Mouse (Mus musculus): ENCODE measurements at regions not wholly inside any gene's neighbourhood (a gene's known extent, or its start where the extent isn't known, plus 50 kb on each side); places are given as distances from the start of the nearest gene placed in this dataset.
A peak's percentile ranks its signal among the peaks of the same experiment; 100 is the strongest.

- no peak overlapping the region for H3K4me3 ChIP-seq (ENCODE audit: low read depth, low read length)
- H3K27ac ChIP-seq (ENCODE audit: low read length) = no peak overlapping the region
- H3K4me2 ChIP-seq (replicated peaks; ENCODE audit: low read depth, low read length) = no peak overlapping the region
- no peaks in the 10 kb centered on the region for H3K27me3 ChIP-seq (ENCODE audit: control insufficient read depth, insufficient read depth, low read length)
- H3K36me3 ChIP-seq (ENCODE audit: control insufficient read depth, insufficient read depth, low read length) = no peaks in the 10 kb centered on the region
- no peak for ATAC-seq (ENCODE audit: insufficient number of reproducible peaks, insufficient read depth, low FRiP score, low read depth)
- WGBS = 86% methylated on average over 11 of the region's 11 CpGs
- H3K9me3 ChIP-seq (ENCODE audit: control insufficient read depth, low read depth, low read length) = no peaks in the 10 kb centered on the region
- H3K4me1 ChIP-seq (ENCODE audit: control insufficient read depth, insufficient read depth, low read length) = no peaks in the 10 kb centered on the region
- no peak overlapping the region for H3K9ac ChIP-seq (replicated peaks; ENCODE audit: low read depth, low read length)
These were observed 61.8 kb upstream of the Dync1i1 start for GRCm38 (mm10) chr6:5663433-5664175.

GRCm38 (mm10) chr6:5645150-5645732, 80.2 kb upstream of the Dync1i1 start:
- Histone ChIP-seq H3K4me1 (ENCODE audit: control insufficient read depth, insufficient read depth, low read length) (no peaks in the 10 kb centered on the region), H3K9me3 (ENCODE audit: control insufficient read depth, low read depth, low read length) (no peaks in the 10 kb centered on the region), H3K27ac (ENCODE audit: low read length) (no peak overlapping the region), H3K27me3 (ENCODE audit: control insufficient read depth, insufficient read depth, low read length) (no peaks in the 10 kb centered on the region), H3K36me3 (ENCODE audit: control insufficient read depth, insufficient read depth, low read length) (no peaks in the 10 kb centered on the region), H3K4me3 (ENCODE audit: low read depth, low read length) (no peak overlapping the region), H3K9ac (replicated peaks; ENCODE audit: low read depth, low read length) (no peak overlapping the region), H3K4me2 (replicated peaks; ENCODE audit: low read depth, low read length) (no peak overlapping the region)
- 24% methylated on average over 9 of the region's 9 CpGs for WGBS
- ATAC-seq (ENCODE audit: insufficient number of reproducible peaks, insufficient read depth, low FRiP score, low read depth) = no peak

DNA sequence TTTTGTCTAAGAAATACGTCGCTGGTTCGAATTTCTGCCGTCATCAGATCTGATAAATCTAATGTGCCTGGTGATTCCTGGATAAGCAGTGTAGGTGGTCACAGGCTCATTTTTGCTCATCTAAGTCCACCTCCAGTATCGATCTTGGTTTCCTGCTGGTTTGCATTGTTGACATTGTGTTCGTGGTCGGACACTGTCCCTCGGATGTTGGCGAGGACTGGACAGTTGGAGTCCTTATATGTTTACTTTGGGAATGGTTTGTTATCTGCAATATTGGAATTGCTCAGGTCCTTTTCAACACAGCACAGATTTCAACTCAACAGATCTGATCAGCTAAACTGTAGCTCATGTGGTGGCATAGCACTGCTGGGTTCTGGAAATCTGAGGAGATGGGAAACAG, 91.2 kb upstream of the Dync1i1 start:
- no peak overlapping the region for H3K4me2 ChIP-seq (replicated peaks; ENCODE audit: low read depth, low read length)
- H3K36me3 ChIP-seq (ENCODE audit: control insufficient read depth, insufficient read depth, low read length) = no peaks in the 10 kb centered on the region
- H3K27me3 ChIP-seq (ENCODE audit: control insufficient read depth, insufficient read depth, low read length) = no peaks in the 10 kb centered on the region
- no peak overlapping the region for H3K4me3 ChIP-seq (ENCODE audit: low read depth, low read length)
- H3K4me1 ChIP-seq (ENCODE audit: control insufficient read depth, insufficient read depth, low read length) = no peaks in the 10 kb centered on the region
- no peak overlapping the region for H3K27ac ChIP-seq (ENCODE audit: low read length)
- H3K9me3 ChIP-seq (ENCODE audit: control insufficient read depth, low read depth, low read length) = no peaks in the 10 kb centered on the region
- no peak for ATAC-seq (ENCODE audit: insufficient number of reproducible peaks, insufficient read depth, low FRiP score, low read depth)
- 88% methylated on average over 9 of the region's 9 CpGs for WGBS
- no peak overlapping the region for H3K9ac ChIP-seq (replicated peaks; ENCODE audit: low read depth, low read length)

- H3K27me3 ChIP-seq (ENCODE audit: control insufficient read depth, insufficient read depth, low read length) = no peaks in the 10 kb centered on the region
- no peak overlapping the region for H3K4me2 ChIP-seq (replicated peaks; ENCODE audit: low read depth, low read length)
- H3K4me3 ChIP-seq (ENCODE audit: low read depth, low read length) = no peak overlapping the region
- WGBS = 23% methylated on average over 10 of the region's 10 CpGs
- H3K4me1 ChIP-seq (ENCODE audit: control insufficient read depth, insufficient read depth, low read length) = no peaks in the 10 kb centered on the region
- H3K27ac ChIP-seq (ENCODE audit: low read length) = no peak overlapping the region
- no peaks in the 10 kb centered on the region for H3K9me3 ChIP-seq (ENCODE audit: control insufficient read depth, low read depth, low read length)
- ATAC-seq (ENCODE audit: insufficient number of reproducible peaks, insufficient read depth, low FRiP score, low read depth) = no peak
- no peak overlapping the region for H3K9ac ChIP-seq (replicated peaks; ENCODE audit: low read depth, low read length)
- H3K36me3 ChIP-seq (ENCODE audit: control insufficient read depth, insufficient read depth, low read length) = no peaks in the 10 kb centered on the region
These were observed 92.3 kb upstream of the Dync1i1 start for GRCm38 (mm10) chr6:5633036-5633708.

- no peak overlapping the region for H3K9ac ChIP-seq (replicated peaks; ENCODE audit: low read depth, low read length)
- no peaks in the 10 kb centered on the region for H3K27me3 ChIP-seq (ENCODE audit: control insufficient read depth, insufficient read depth, low read length)
- ATAC-seq (ENCODE audit: insufficient number of reproducible peaks, insufficient read depth, low FRiP score, low read depth) = no peak
- no peaks in the 10 kb centered on the region for H3K4me1 ChIP-seq (ENCODE audit: control insufficient read depth, insufficient read depth, low read length)
- no peak overlapping the region for H3K4me2 ChIP-seq (replicated peaks; ENCODE audit: low read depth, low read length)
- H3K36me3 ChIP-seq (ENCODE audit: control insufficient read depth, insufficient read depth, low read length) = no peaks in the 10 kb centered on the region
- WGBS = 64% methylated on average over 2 of the region's 2 CpGs
- H3K9me3 ChIP-seq (ENCODE audit: control insufficient read depth, low read depth, low read length) = no peaks in the 10 kb centered on the region
- no peak overlapping the region for H3K27ac ChIP-seq (ENCODE audit: low read length)
- no peak overlapping the region for H3K4me3 ChIP-seq (ENCODE audit: low read depth, low read length)
These were observed 101.4 kb upstream of the Dync1i1 start for GRCm38 (mm10) chr6:5624085-5624484.

- Histone ChIP-seq H3K9ac (replicated peaks; ENCODE audit: low read depth, low read length) (no peak overlapping the region), H3K4me3 (ENCODE audit: low read depth, low read length) (no peak overlapping the region), H3K27me3 (ENCODE audit: control insufficient read depth, insufficient read depth, low read length) (no peaks in the 10 kb centered on the region), H3K27ac (ENCODE audit: low read length) (no peak overlapping the region), H3K9me3 (ENCODE audit: control insufficient read depth, low read depth, low read length) (no peaks in the 10 kb centered on the region), H3K4me1 (ENCODE audit: control insufficient read depth, insufficient read depth, low read length) (no peaks in the 10 kb centered on the region), H3K36me3 (ENCODE audit: control insufficient read depth, insufficient read depth, low read length) (no peaks in the 10 kb centered on the region), H3K4me2 (replicated peaks; ENCODE audit: low read depth, low read length) (no peak overlapping the region)
- no peak for ATAC-seq (ENCODE audit: insufficient number of reproducible peaks, insufficient read depth, low FRiP score, low read depth)
- WGBS = 94% methylated on average over 3 of the region's 3 CpGs
These were observed 103.9 kb upstream of the Dync1i1 start for GRCm38 (mm10) chr6:5621582-5621981.

DNA sequence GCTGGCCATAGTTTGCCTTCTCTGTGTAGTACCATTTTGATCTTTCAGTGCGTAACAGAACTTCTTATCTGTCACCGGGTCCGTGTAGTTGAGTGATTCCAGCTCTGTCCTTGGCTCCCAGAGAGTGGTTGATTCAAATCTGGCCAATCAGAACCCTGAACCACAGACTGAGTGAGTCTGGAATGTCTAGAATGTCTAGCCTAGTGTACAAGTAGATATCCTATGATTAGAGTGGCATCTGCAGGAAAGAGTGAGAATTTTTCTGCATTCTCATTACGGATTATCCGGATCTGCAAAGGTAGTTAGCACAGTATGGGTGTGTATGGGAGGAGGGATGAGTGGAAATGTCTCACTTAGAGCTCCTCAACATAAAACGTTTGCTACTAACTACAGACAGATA, 97.9 kb upstream of the Pdk4 start:
- H3K4me1 ChIP-seq (ENCODE audit: control insufficient read depth, insufficient read depth, low read length) = no peaks in the 10 kb centered on the region
- ATAC-seq (ENCODE audit: insufficient number of reproducible peaks, insufficient read depth, low FRiP score, low read depth) = no peak
- no peaks in the 10 kb centered on the region for H3K36me3 ChIP-seq (ENCODE audit: control insufficient read depth, insufficient read depth, low read length)
- 62% methylated on average over 6 of the region's 6 CpGs for WGBS
- no peak overlapping the region for H3K4me2 ChIP-seq (replicated peaks; ENCODE audit: low read depth, low read length)
- H3K9me3 ChIP-seq (ENCODE audit: control insufficient read depth, low read depth, low read length) = no peaks in the 10 kb centered on the region
- H3K9ac ChIP-seq (replicated peaks; ENCODE audit: low read depth, low read length) = no peak overlapping the region
- H3K27me3 ChIP-seq (ENCODE audit: control insufficient read depth, insufficient read depth, low read length) = no peaks in the 10 kb centered on the region
- no peak overlapping the region for H3K4me3 ChIP-seq (ENCODE audit: low read depth, low read length)
- no peak overlapping the region for H3K27ac ChIP-seq (ENCODE audit: low read length)

- Histone ChIP-seq H3K9me3 (ENCODE audit: control insufficient read depth, low read depth, low read length) (no peaks in the 10 kb centered on the region), H3K4me3 (ENCODE audit: low read depth, low read length) (no peak overlapping the region), H3K27ac (ENCODE audit: low read length) (no peak overlapping the region), H3K4me1 (ENCODE audit: control insufficient read depth, insufficient read depth, low read length) (no peaks in the 10 kb centered on the region), H3K27me3 (ENCODE audit: control insufficient read depth, insufficient read depth, low read length) (no peaks in the 10 kb centered on the region), H3K36me3 (ENCODE audit: control insufficient read depth, insufficient read depth, low read length) (no peaks in the 10 kb centered on the region), H3K9ac (replicated peaks; ENCODE audit: low read depth, low read length) (no peak overlapping the region), H3K4me2 (replicated peaks; ENCODE audit: low read depth, low read length) (no peak overlapping the region)
- peak; percentile 63; the same call in 1 of the 2 replicates for ATAC-seq (ENCODE audit: insufficient number of reproducible peaks, insufficient read depth, low FRiP score, low read depth)
- 4% methylated on average over 10 of the region's 10 CpGs for WGBS
These were observed 93.5 kb upstream of the Pdk4 start for GRCm38 (mm10) chr6:5589635-5590034.
